ENCODE assay signal across 12 mouse cellular contexts in genomic region chr13:73885656-73886055, GRCm38 (mm10). TPM values are rescaled to one million over a fixed set of nuclear protein-coding genes. Genes with fewer than 3 reads are reported as not detected.
DNase-seq lines count a peak whose midpoint lies in the region.
"Had no signal": no experiment of that assay in that cellular context is flagged by ENCODE, and none has a peak within 500 bp of the region (broad histone marks: within the 10 kb centered on the region; RNA-seq: fewer than 3 reads in every experiment).

No protein-coding gene starts in this region.

- no peaks in the 10 kb centered on the region for H3K9me3 ChIP-seq in embryonic facial prominence, embryonic 10.5 days
- no peaks in the 10 kb centered on the region for H3K9me3 ChIP-seq in limb, embryonic 10.5 days (replicated peaks)
- H3K9me3 ChIP-seq: neural tube, embryonic 15.5 days had no signal

- H3K4me3 ChIP-seq in embryonic facial prominence, embryonic 10.5 days, result no peak overlapping the region
- H3K4me3 ChIP-seq in limb, embryonic 10.5 days, result no peak overlapping the region
- H3K4me3 ChIP-seq: neural tube, embryonic 15.5 days had no signal

- WGBS in embryonic facial prominence, embryonic 10.5 days, result 85% methylated on average over 4 of the region's 4 CpGs
- WGBS in limb, embryonic 10.5 days, result 81% methylated on average over 4 of the region's 4 CpGs

- DNase-seq in gastrocnemius, adult 18-20 months (ENCODE audit: low spot score), result peak; percentile 19
- no peak for DNase-seq in gastrocnemius, postnatal 4 days (ENCODE audit: low spot score in 2 of 2)
- peak; percentile 16 to 37 for DNase-seq in kidney, postnatal 36 days
- no peak for DNase-seq in kidney, adult 8-10 months
- DNase-seq in embryonic facial prominence, embryonic 10.5 days (ENCODE audit: low spot score), result no peak
- DNase-seq in limb, embryonic 10.5 days (ENCODE audit: low spot score), result no peak
- no peak for DNase-seq in Muller cell, postnatal 12 days (ENCODE audit: inconsistent ontology term)
- DNase-seq: cerebellum, adult 9-11 months; layer of hippocampus, adult 9-11 months; right cerebral cortex, postnatal 14 days; thymus, postnatal 36 days had no signal

- H3K27me3 ChIP-seq in embryonic facial prominence, embryonic 10.5 days (replicated peaks; ENCODE audit: low read depth, poor library complexity, severe bottlenecking), result no peaks in the 10 kb centered on the region
- no peaks in the 10 kb centered on the region for H3K27me3 ChIP-seq in limb, embryonic 10.5 days (ENCODE audit: low read depth, poor library complexity, severe bottlenecking)
- H3K27me3 ChIP-seq: neural tube, embryonic 15.5 days had no signal

- no peaks in the 10 kb centered on the region for H3K36me3 ChIP-seq in embryonic facial prominence, embryonic 10.5 days (replicated peaks)
- no peaks in the 10 kb centered on the region for H3K36me3 ChIP-seq in limb, embryonic 10.5 days
- H3K36me3 ChIP-seq: neural tube, embryonic 15.5 days had no signal

- peak overlapping the region; percentile 76; the same call in 1 of the 2 replicates for H3K27ac ChIP-seq in embryonic facial prominence, embryonic 10.5 days (replicated peaks)
- H3K27ac ChIP-seq in limb, embryonic 10.5 days, result peak overlapping the region; percentile 83
- H3K27ac ChIP-seq: neural tube, embryonic 15.5 days had no signal

- H3K4me1 ChIP-seq in embryonic facial prominence, embryonic 10.5 days, result peaks cover 40% of the 10 kb centered on the region
- H3K4me1 ChIP-seq in limb, embryonic 10.5 days, result peaks cover 44% of the 10 kb centered on the region
- H3K4me1 ChIP-seq: neural tube, embryonic 15.5 days had no signal

RNA-seq across cellular contexts. Expression of gene Nkd2, which starts 38.2 kb away (rescaled TPM):
- total RNA-seq in gastrocnemius, adult 18-20 months (2021), result 1 to 10 TPM in 1 of 2 experiments, under 1 TPM in 1; 0.80 to 1.1 TPM
- 1 to 10 TPM; 2.9 to 5.0 TPM for total RNA-seq in gastrocnemius, postnatal 4 days (2021)
- 20.8 and 26.2 TPM in 2 replicates for polyA plus RNA-seq in embryonic facial prominence, embryonic 10.5 days (2016; fragmentation: Nextera tagmentation; extraction: Ambion mirVana)
- polyA plus RNA-seq in limb, embryonic 10.5 days (2016; fragmentation: Nextera tagmentation; extraction: Ambion mirVana), result 43.2 and 57.4 TPM in 2 replicates

RNA-seq across cellular contexts. Expression of gene Trip13, which starts 51.9 kb away (rescaled TPM):
- under 1 TPM; 0.27 to 0.28 TPM for total RNA-seq in gastrocnemius, adult 18-20 months (2021)
- total RNA-seq in gastrocnemius, postnatal 4 days (2021), result 1 to 10 TPM; 5.1 to 7.4 TPM
- 72.2 and 73.7 TPM in 2 replicates for polyA plus RNA-seq in embryonic facial prominence, embryonic 10.5 days (2016; fragmentation: Nextera tagmentation; extraction: Ambion mirVana)
- polyA plus RNA-seq in limb, embryonic 10.5 days (2016; fragmentation: Nextera tagmentation; extraction: Ambion mirVana), result 80.2 and 81.1 TPM in 2 replicates

RNA-seq across cellular contexts. Expression of gene Brd9, which starts 52.0 kb away (rescaled TPM):
- total RNA-seq in gastrocnemius, adult 18-20 months (2021), result 1 to 10 TPM; 8.8 to 9.4 TPM
- total RNA-seq in gastrocnemius, postnatal 4 days (2021), result 10 to 100 TPM; 25.8 to 29.1 TPM
- polyA plus RNA-seq in embryonic facial prominence, embryonic 10.5 days (2016; fragmentation: Nextera tagmentation; extraction: Ambion mirVana), result 50.6 and 57.3 TPM in 2 replicates
- 42.8 and 55.3 TPM in 2 replicates for polyA plus RNA-seq in limb, embryonic 10.5 days (2016; fragmentation: Nextera tagmentation; extraction: Ambion mirVana)

Comparison
In these comparisons a context has a peak if more than half of its experiments do, and no peak if none do; other contexts are left out.
1. DNase-seq: peak in gastrocnemius, adult 18-20 months (single experiment) and kidney, postnatal 36 days (2 of 2); none in gastrocnemius, postnatal 4 days (0 of 2), kidney, adult 8-10 months (0 of 2), embryonic facial prominence, embryonic 10.5 days (single experiment), limb, embryonic 10.5 days (single experiment) and Muller cell, postnatal 12 days (single experiment).
2. RNA of gene Trip13, which starts 51.9 kb away (total RNA-seq): 5.1 to 7.4 TPM in gastrocnemius, postnatal 4 days; 0.27 to 0.28 TPM in gastrocnemius, adult 18-20 months; every median in the first group is over 4 times any median in the second.